Mouse (Mus musculus) 3134 (cell line): ENCODE measurements around the gene Igflr1.

Experiments used
- DNase-seq: peaks from one replicate; pipeline ENCODE4 v3.0.0-alpha.2; 2011; ENCODE audit warnings: low spot score; ENCODE audit not compliant: insufficient read length; ENCODE audit errors: extremely low read depth

Gene Igflr1

GRCm38 (mm10) chr7:30587842-30588667, 22.8 kb downstream of the Igflr1 start:
- peak; percentile 52 for DNase-seq

- DNase-seq, result peak; percentile 98
Observed at GRCm38 (mm10) chr7:30588676-30589434, 23.6 kb downstream of the Igflr1 start, which contains the start of gene Kmt2b. Gene Kmt2b, minus strand, starts transcription at chr7:30588726.

- DNase-seq, result peak; percentile 48
Observed at GRCm38 (mm10) chr7:30589435-30590301, 24.4 kb downstream of the Igflr1 start.

GRCm38 (mm10) chr7:30590927-30591604, 25.8 kb downstream of the Igflr1 start:
- no peak for DNase-seq

- no peak for DNase-seq
Observed at GRCm38 (mm10) chr7:30591605-30591951, 26.4 kb downstream of the Igflr1 start.

- DNase-seq, result no peak
Observed at GRCm38 (mm10) chr7:30592772-30593423, 27.7 kb downstream of the Igflr1 start.

GRCm38 (mm10) chr7:30593579-30594509, 28.6 kb downstream of the Igflr1 start:
- DNase-seq, result no peak

- no peak for DNase-seq
Observed at GRCm38 (mm10) chr7:30594510-30595024, 29.3 kb downstream of the Igflr1 start.

- no peak for DNase-seq
Observed at GRCm38 (mm10) chr7:30596093-30596492, 30.9 kb downstream of the Igflr1 start.

GRCm38 (mm10) chr7:30596811-30597210, 31.6 kb downstream of the Igflr1 start:
- DNase-seq, result no peak

- DNase-seq, result no peak
Observed at GRCm38 (mm10) chr7:30598786-30599185, 33.6 kb downstream of the Igflr1 start, which contains the start of gene Zbtb32. Gene Zbtb32, minus strand, starts transcription at chr7:30598909.

- DNase-seq, result no peak
Observed at GRCm38 (mm10) chr7:30599933-30600353, 34.7 kb downstream of the Igflr1 start.

GRCm38 (mm10) chr7:30600651-30601050, 35.4 kb downstream of the Igflr1 start:
- DNase-seq, result no peak

GRCm38 (mm10) chr7:30602583-30602982, 37.4 kb downstream of the Igflr1 start:
- no peak for DNase-seq

- no peak for DNase-seq
Observed at GRCm38 (mm10) chr7:30604424-30604823, 39.2 kb downstream of the Igflr1 start.

- DNase-seq, result no peak
Observed at GRCm38 (mm10) chr7:30604944-30605343, 39.7 kb downstream of the Igflr1 start.

GRCm38 (mm10) chr7:30607706-30608309, 42.6 kb downstream of the Igflr1 start:
- no peak for DNase-seq

- no peak for DNase-seq
Observed at GRCm38 (mm10) chr7:30608476-30608875, 43.2 kb downstream of the Igflr1 start.
